Mouse (Mus musculus): ENCODE data around the gene Mylk.
"Not testable (repeated sequence)": the region's sequence is repeated elsewhere in the genome, so short reads cannot be mapped to it uniquely, and the experiment has no call there.

Gene Mylk

GRCm38 (mm10) chr16:34772445-34773032, 27.5 kb downstream of the Mylk start:
- no peak for DNase-seq

- DNase-seq = no peak
Measured at GRCm38 (mm10) chr16:34782442-34782841, 37.4 kb downstream of the Mylk start.

- no peak for DNase-seq
Measured at GRCm38 (mm10) chr16:34783536-34783935, 38.5 kb downstream of the Mylk start.

GRCm38 (mm10) chr16:34784675-34785074, 39.7 kb downstream of the Mylk start:
- DNase-seq = no peak

- no peak for DNase-seq
Measured at GRCm38 (mm10) chr16:34792555-34792954, 47.5 kb downstream of the Mylk start.

- no peak for DNase-seq
Measured at GRCm38 (mm10) chr16:34793000-34793399, 48.0 kb downstream of the Mylk start.

GRCm38 (mm10) chr16:34801222-34801621, 56.2 kb downstream of the Mylk start:
- DNase-seq = no peak

GRCm38 (mm10) chr16:34804286-34805010, 59.4 kb downstream of the Mylk start:
- DNase-seq = no peak

- DNase-seq = peak; percentile 40
Measured at GRCm38 (mm10) chr16:34806883-34807767, 62.1 kb downstream of the Mylk start.

- DNase-seq = no peak
Measured at GRCm38 (mm10) chr16:34807768-34808275, 62.8 kb downstream of the Mylk start.

GRCm38 (mm10) chr16:34812165-34812564, 67.2 kb downstream of the Mylk start:
- no peak for DNase-seq

- DNase-seq = not testable (repeated sequence)
Measured at GRCm38 (mm10) chr16:34813161-34813560, 68.2 kb downstream of the Mylk start.

- no peak for DNase-seq
Measured at GRCm38 (mm10) chr16:34813570-34813969, 68.6 kb downstream of the Mylk start.

- no peak for DNase-seq
Measured at GRCm38 (mm10) chr16:34814612-34815011, 69.6 kb downstream of the Mylk start.

GRCm38 (mm10) chr16:34816548-34816947, 71.5 kb downstream of the Mylk start:
- no peak for DNase-seq

GRCm38 (mm10) chr16:34825111-34825744, 80.2 kb downstream of the Mylk start:
- DNase-seq = no peak

GRCm38 (mm10) chr16:34834477-34834876, 89.5 kb downstream of the Mylk start:
- DNase-seq = no peak

- no peak for DNase-seq
Measured at GRCm38 (mm10) chr16:34839004-34839703, 94.1 kb downstream of the Mylk start.

- DNase-seq = no peak
Measured at GRCm38 (mm10) chr16:34839704-34840331, 94.8 kb downstream of the Mylk start.

- no peak for DNase-seq
Measured at GRCm38 (mm10) chr16:34844783-34845182, 99.8 kb downstream of the Mylk start.

- peak; percentile 21 for DNase-seq
Measured at GRCm38 (mm10) chr16:34847638-34848037, 102.6 kb downstream of the Mylk start.

GRCm38 (mm10) chr16:34854066-34854465, 109.1 kb downstream of the Mylk start:
- DNase-seq = peak; percentile 20

Data from kidney, postnatal 14 days (tissue).